Mouse (Mus musculus): ENCODE data around the gene Crls1.

Gene Crls1

GRCm38 (mm10) chr2:132846407-132847358 lies at the start of gene Crls1:
TSS of gene Crls1 (plus strand) at chr2:132846666.
- DNase-seq (ENCODE audit: low read depth, low spot score), result peak; percentile 97

- DNase-seq (ENCODE audit: low read depth, low spot score), result no peak
Observed at GRCm38 (mm10) chr2:132802976-132803375, 43.5 kb upstream of the Crls1 start.

DNA sequence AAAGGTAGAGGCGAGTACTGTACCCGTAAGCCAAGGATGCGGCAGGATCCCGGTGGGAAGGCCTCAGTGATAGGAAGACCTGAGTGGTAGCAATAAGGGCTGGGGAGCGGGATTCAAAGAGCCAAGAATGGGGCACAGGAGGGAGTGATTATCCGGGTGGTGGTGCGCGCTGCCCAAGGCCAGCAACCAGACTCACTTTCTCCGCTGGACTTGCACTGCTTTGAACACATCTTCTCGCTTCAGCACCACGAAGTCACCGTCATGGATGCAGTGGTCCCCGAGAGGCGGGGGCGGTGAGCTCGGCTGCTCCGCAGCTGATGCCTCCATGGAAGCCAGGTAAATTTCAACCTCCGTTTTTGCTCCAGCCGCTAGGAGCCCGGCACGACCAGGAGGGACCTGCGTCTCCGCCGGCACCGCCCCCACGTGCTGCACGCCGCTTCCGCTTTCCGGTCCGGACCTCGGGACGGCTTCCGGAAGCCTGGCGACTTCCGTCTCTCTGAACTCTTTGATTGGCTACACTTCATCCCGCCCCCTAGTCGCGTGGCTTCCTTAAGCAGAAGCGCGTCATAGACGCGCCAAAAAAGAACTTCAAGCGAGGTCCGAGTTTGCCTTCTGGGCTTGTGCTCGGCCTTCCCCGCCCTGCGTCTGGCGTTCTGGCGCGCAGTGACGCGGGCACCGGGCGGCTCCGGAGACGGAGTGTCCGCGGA lies 30.7 kb upstream of the Crls1 start, which contains the start of the genes Trmt6 and Mcm8:
Gene Trmt6, minus strand, starts transcription at position 448 of the 707 bp plus-strand sequence.
Gene Mcm8, plus strand, starts transcription at position 534 of the 707 bp plus-strand sequence.
- peak; percentile 99 for DNase-seq (ENCODE audit: low read depth, low spot score)

DNA sequence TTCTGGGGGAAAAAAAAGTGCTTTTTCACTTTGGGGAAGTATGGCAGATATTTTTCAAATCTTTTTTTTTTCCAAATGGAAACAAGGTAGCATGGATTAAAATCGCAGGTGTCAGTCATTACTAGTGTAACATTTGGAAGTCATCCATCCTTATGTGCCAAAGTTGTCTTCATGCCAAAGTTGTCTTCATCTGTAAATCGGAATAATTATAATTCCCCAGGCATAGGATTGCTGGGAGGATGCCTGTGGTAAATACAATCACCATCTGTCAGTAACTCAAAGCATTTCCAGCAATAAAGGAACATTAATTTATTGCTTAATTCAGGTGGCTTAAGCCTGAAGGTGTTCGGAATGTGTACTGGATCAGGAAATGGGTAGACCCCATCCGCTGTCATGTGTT lies 5.4 kb upstream of the Crls1 start:
- DNase-seq (ENCODE audit: low read depth, low spot score), result no peak

DNA sequence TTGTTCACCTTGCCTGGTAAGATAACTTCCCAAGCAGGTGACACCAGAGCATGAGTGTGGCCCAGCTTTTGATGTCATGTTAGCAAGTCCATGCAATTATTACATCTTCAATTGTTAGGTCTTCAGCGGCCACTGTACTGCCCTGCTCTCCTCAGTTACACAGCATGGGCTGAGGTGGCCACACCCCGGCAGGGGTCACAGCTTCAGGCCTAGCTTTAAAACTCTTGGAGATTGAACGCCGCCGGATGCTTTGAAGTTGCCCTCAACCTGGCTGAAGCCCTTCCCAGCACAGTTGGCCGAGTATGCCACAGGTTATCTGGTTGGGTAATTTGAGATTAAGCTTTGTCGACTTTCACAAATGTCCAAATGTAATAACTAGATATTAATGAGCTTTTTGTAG lies 1.1 kb downstream of the Crls1 start:
- no peak for DNase-seq (ENCODE audit: low read depth, low spot score)

- DNase-seq (ENCODE audit: low read depth, low spot score), result no peak
Observed at GRCm38 (mm10) chr2:132848361-132848760, 1.9 kb downstream of the Crls1 start.

DNA sequence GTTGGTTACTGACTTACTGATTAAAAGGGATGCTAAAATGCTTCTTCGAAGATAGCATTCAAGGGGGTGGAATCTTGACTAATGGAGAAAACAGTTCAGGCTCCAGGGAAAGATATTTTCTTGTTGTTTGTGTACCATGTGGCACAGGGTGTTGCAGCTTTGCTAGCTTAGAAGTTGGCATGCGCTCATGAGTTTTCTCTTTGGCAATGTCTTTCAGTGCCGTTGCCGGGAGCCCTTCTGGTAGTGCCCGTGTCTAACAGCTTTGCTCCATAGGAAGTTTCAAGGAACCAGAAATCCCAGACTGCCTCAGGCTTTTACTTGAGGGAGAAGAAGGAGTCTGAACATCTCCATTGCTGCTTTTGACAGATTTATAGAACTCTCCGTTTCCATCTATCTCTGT lies 2.7 kb downstream of the Crls1 start:
- DNase-seq (ENCODE audit: low read depth, low spot score), result no peak

DNA sequence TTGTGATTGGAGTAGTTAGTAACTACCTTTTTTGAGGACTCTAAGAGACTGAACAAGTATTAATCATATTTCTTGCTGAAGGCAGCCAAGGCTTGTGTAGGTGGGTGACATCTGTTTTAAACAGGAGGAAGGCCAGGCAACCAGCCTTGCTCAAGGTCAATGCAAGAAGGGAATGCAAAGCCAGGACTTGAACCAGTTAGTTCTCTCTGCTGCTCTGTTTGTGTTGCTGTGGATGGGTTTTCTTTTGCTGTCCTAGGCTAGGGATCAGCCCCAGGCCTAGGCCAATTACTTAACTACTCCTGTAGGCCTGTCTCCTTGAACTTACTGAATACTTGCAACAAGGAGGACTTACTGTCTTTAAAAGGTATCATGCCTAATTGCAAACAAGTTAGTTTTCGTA lies 6.6 kb downstream of the Crls1 start:
- DNase-seq (ENCODE audit: low read depth, low spot score), result no peak

GRCm38 (mm10) chr2:132856333-132856732 lies 9.9 kb downstream of the Crls1 start:
- DNase-seq (ENCODE audit: low read depth, low spot score), result no peak

DNA sequence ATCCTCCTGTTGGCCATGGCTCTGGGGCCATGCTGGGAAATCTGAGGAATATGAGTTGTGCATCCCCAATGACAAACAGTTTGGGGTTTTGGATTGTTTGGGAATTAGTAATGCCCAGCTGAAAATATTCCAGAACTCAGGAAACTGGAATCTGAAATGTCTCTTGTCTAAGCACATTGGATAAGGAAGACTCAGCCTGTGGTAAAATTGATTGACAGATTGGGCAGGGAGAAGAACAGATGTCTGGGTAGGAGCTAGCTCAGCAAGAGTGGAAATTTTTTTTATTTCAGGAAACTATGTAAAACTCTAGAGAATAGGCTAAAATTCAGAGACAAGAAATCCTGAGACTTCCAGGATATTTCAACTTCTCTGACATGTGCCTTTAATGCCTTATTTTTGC lies 14.0 kb downstream of the Crls1 start:
- DNase-seq (ENCODE audit: low read depth, low spot score), result no peak

GRCm38 (mm10) chr2:132861456-132861855 lies 15.0 kb downstream of the Crls1 start:
- DNase-seq (ENCODE audit: low read depth, low spot score), result no peak

GRCm38 (mm10) chr2:132863325-132863724 lies 16.9 kb downstream of the Crls1 start:
- DNase-seq (ENCODE audit: low read depth, low spot score), result no peak

- DNase-seq (ENCODE audit: low read depth, low spot score), result no peak
Observed at GRCm38 (mm10) chr2:132867521-132867920, 21.1 kb downstream of the Crls1 start.

DNA sequence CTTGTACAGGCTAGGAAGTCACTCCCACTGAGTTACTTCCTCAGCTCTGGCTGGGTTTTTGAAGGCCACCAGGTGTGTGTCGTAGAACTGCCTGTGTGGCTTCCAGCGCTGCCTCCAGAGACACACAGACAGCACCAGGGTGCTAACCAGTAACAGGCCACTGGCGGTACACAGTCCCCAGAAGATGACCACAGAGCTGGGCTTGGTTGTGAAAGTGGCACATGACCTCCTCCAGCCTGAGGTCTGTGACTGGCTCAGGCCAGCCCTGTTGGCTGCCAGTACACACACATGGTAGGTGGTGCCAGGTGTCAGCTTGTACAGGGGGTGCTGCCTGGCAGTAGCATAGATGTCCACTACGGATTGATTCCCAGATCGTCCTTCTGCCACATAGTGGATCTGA lies 23.2 kb downstream of the Crls1 start:
- no peak for DNase-seq (ENCODE audit: low read depth, low spot score)

- no peak for DNase-seq (ENCODE audit: low read depth, low spot score)
Observed at GRCm38 (mm10) chr2:132870286-132870685, 23.8 kb downstream of the Crls1 start.

- no peak for DNase-seq (ENCODE audit: low read depth, low spot score)
Observed at GRCm38 (mm10) chr2:132871663-132872062, 25.2 kb downstream of the Crls1 start.

- DNase-seq (ENCODE audit: low read depth, low spot score), result no peak
Observed at GRCm38 (mm10) chr2:132873657-132874326, 27.3 kb downstream of the Crls1 start.

- DNase-seq (ENCODE audit: low read depth, low spot score), result no peak
Observed at GRCm38 (mm10) chr2:132876991-132877390, 30.5 kb downstream of the Crls1 start.

- DNase-seq (ENCODE audit: low read depth, low spot score), result no peak
Observed at GRCm38 (mm10) chr2:132879261-132880044, 33.0 kb downstream of the Crls1 start.

DNA sequence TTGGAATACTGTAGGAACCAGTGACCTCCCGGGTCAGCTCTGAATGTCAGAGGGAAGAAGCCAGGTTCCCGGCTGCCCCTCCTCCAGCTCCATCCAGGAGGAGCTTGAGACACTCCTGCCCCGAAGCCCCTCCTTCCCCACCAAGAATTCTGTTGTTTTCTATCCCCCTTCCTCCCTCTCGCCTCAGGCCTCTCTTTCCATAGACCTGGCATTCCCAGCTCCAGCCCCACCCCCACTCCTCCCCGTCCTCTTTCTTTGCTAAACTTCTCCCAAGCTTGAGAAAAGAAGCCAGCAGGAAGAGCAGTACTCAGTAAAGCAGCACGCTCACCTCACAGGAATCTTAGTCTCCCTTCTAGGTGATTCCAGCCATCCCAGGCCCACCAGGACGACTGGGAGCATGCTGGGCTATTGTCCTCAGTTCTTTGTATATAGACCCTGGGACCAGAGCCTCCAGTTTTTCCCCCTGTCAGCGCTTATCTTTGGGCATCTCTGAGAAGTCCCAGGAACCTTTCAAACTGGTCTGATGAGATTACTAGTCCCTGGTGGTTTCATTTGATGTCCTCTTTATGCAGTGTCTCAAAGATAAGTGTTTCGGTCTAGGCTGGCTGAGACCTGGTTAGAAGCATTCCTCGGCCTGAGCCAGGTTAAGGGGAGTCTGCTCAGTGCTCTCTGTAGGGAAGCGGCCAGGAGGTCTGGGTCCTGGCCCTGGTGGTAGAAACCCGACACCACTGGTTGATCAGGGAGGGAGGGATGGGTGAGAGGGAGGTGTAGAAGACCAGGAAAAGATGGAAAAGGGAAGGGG lies 34.6 kb downstream of the Crls1 start, which contains the start of gene Lrrn4:
Gene Lrrn4, minus strand, starts transcription at position 48 of the 802 bp plus-strand sequence.
- DNase-seq (ENCODE audit: low read depth, low spot score), result no peak
